Mouse (Mus musculus) neural tube, embryonic 11.5 days (tissue): ENCODE data around the gene Cryga. TPM values are rescaled to one million over a fixed set of nuclear protein-coding genes. Genes with fewer than 3 reads are reported as not detected.

ENCODE experiments used
- ATAC-seq: fragments of 200-750 bp; cut with Nextera tagmentation; 2 replicates; pipeline ENCODE4 v1.8.0; 2017; ENCODE audit warnings: moderate number of reproducible peaks, mild to moderate bottlenecking, moderate TSS enrichment, moderate library complexity; ENCODE audit not compliant: insufficient read depth, low FRiP score, low TSS enrichment
- DNase-seq: peaks from one replicate; pipeline ENCODE4 v3.0.0-alpha.2; 2015; ENCODE audit warnings: low spot score
- H3K27ac ChIP-seq: fragments of 300-500 bp; sonication (generic); 2 replicates; pipeline ENCODE4 v1.5.1; 2014; ENCODE audit warnings: low read depth, mild to moderate bottlenecking, low read length
- H3K27me3 ChIP-seq: fragments of 300-500 bp; sonication (generic); 2 replicates; pipeline ENCODE4 v1.6.1; 2014; ENCODE audit warnings: mild to moderate bottlenecking, low read length, mixed read lengths; ENCODE audit not compliant: control insufficient read depth, insufficient read depth
- H3K36me3 ChIP-seq: fragments of 300-500 bp; sonication (generic); 2 replicates; pipeline ENCODE4 v1.6.1; 2014; ENCODE audit warnings: mild to moderate bottlenecking, low read length, moderate library complexity, mixed read lengths; ENCODE audit not compliant: control insufficient read depth, insufficient read depth
- H3K4me1 ChIP-seq: fragments of 300-500 bp; sonication (generic); 2 replicates; pipeline ENCODE4 v1.6.1; 2014; ENCODE audit warnings: low read length, mixed read lengths; ENCODE audit not compliant: control insufficient read depth, insufficient read depth
- H3K4me2 ChIP-seq: fragments of 300-500 bp; sonication (generic); 2 replicates; pipeline ENCODE4 v1.6.1; 2014; ENCODE audit warnings: low read depth, mild to moderate bottlenecking, moderate library complexity
- H3K4me3 ChIP-seq: fragments of 300-500 bp; sonication (generic); 2 replicates; pipeline ENCODE4 v1.5.1; 2014; ENCODE audit warnings: low read depth, low read length
- H3K9ac ChIP-seq: fragments of 300-500 bp; sonication (generic); 2 replicates; pipeline ENCODE4 v1.6.1; 2014; ENCODE audit warnings: mild to moderate bottlenecking, low read length
- H3K9me3 ChIP-seq: fragments of 300-500 bp; sonication (generic); 2 replicates; pipeline ENCODE4 v1.6.1; 2016; ENCODE audit warnings: low read length; ENCODE audit not compliant: control insufficient read depth
- WGBS: fragments of 180-500 bp; shearing (Covaris S2); extraction: QIAGEN DNeasy Blood & Tissue Kit; methylation state at CpG from one replicate; pipeline ENCODE4 v1.1.7; 2014; 5-methylcytosine and 5-hydroxymethylcytosine counted together
- polyA plus RNA-seq: library from polyadenylated mRNA; unstranded; fragments of >200 nt; fragmentation: Nextera tagmentation; extraction: Ambion mirVana; gene quantifications from 2 replicates; pipeline ENCODE4 v1.2.1, GENCODE M21; 2014

Cryga gene
- polyA plus RNA-seq, 1 experiment from 2014 or later = not detected

- Histone ChIP-seq H3K9ac (no peak overlapping the region), H3K4me1 (no peaks in the 10 kb centered on the region), H3K36me3 (no peaks in the 10 kb centered on the region), H3K27ac (no peak overlapping the region), H3K27me3 (no peaks in the 10 kb centered on the region), H3K9me3 (no peaks in the 10 kb centered on the region), H3K4me3 (no peak overlapping the region), H3K4me2 (no peak overlapping the region)
- no peak for ATAC-seq
- DNase-seq = no peak
- 79% methylated on average over 3 of the region's 3 CpGs for WGBS
Measured at GRCm38 (mm10) chr1:65129634-65130180, 26.5 kb upstream of the Cryga start.

GRCm38 (mm10) chr1:65122574-65123372 is 19.6 kb upstream of the Cryga start, which contains the start of gene D630023F18Rik:
TSS of gene D630023F18Rik (minus strand) at chr1:65123214.
- no peaks in the 10 kb centered on the region for H3K9me3 ChIP-seq
- H3K4me3 ChIP-seq = no peak within 1 kb of the TSS
- peak within 1 kb of the TSS; percentile 32; the same call in 1 of the 2 replicates for H3K4me2 ChIP-seq
- no peak for ATAC-seq
- H3K4me1 ChIP-seq = no peaks in the 10 kb centered on the region
- no peak within 1 kb of the TSS for H3K27ac ChIP-seq
- no peaks in the 10 kb centered on the region for H3K27me3 ChIP-seq
- 30% methylated on average over 9 of the region's 9 CpGs for WGBS
- no peaks in the 10 kb centered on the region for H3K36me3 ChIP-seq
- DNase-seq = no peak
- no peak within 1 kb of the TSS for H3K9ac ChIP-seq

- no peak within 1 kb of the TSS for H3K4me3 ChIP-seq
- H3K36me3 ChIP-seq = no peaks in the 10 kb centered on the region
- H3K27ac ChIP-seq = no peak within 1 kb of the TSS
- WGBS = 85% methylated on average over 1 of the region's 1 CpGs
- H3K4me2 ChIP-seq = no peak within 1 kb of the TSS
- H3K27me3 ChIP-seq = no peaks in the 10 kb centered on the region
- DNase-seq (no peak), ATAC-seq (no peak)
- no peaks in the 10 kb centered on the region for H3K4me1 ChIP-seq
- no peaks in the 10 kb centered on the region for H3K9me3 ChIP-seq
- H3K9ac ChIP-seq = no peak within 1 kb of the TSS
Measured at GRCm38 (mm10) chr1:65119438-65119837, 16.3 kb upstream of the Cryga start, which contains the start of gene Gm28845. TSS of gene Gm28845 (minus strand) at chr1:65119558.

- Histone ChIP-seq H3K27ac (no peak overlapping the region), H3K27me3 (no peaks in the 10 kb centered on the region), H3K9me3 (no peaks in the 10 kb centered on the region), H3K36me3 (no peaks in the 10 kb centered on the region), H3K9ac (no peak overlapping the region), H3K4me1 (no peaks in the 10 kb centered on the region), H3K4me3 (no peak overlapping the region), H3K4me2 (no peak overlapping the region)
- ATAC-seq = no peak
- DNase-seq = no peak
- 82% methylated on average over 8 of the region's 8 CpGs for WGBS
Measured at GRCm38 (mm10) chr1:65118150-65118913, 15.2 kb upstream of the Cryga start.

- Histone ChIP-seq H3K4me1 (no peaks in the 10 kb centered on the region), H3K27ac (no peak overlapping the region), H3K36me3 (no peaks in the 10 kb centered on the region), H3K4me2 (no peak overlapping the region), H3K4me3 (no peak overlapping the region), H3K9me3 (no peaks in the 10 kb centered on the region), H3K27me3 (no peaks in the 10 kb centered on the region), H3K9ac (no peak overlapping the region)
- no peak for DNase-seq
- no peak for ATAC-seq
- 86% methylated on average over 5 of the region's 5 CpGs for WGBS
Measured at GRCm38 (mm10) chr1:65113536-65114172, 10.5 kb upstream of the Cryga start.

GRCm38 (mm10) chr1:65112807-65113196 is 9.6 kb upstream of the Cryga start:
- ATAC-seq = no peak
- Histone ChIP-seq H3K9ac (no peak overlapping the region), H3K4me2 (peak overlapping the region; percentile 15; the same call in 1 of the 2 replicates), H3K4me3 (no peak overlapping the region), H3K27me3 (no peaks in the 10 kb centered on the region), H3K4me1 (no peaks in the 10 kb centered on the region), H3K9me3 (no peaks in the 10 kb centered on the region), H3K27ac (no peak overlapping the region), H3K36me3 (no peaks in the 10 kb centered on the region)
- 63% methylated on average over 14 of the region's 14 CpGs for WGBS
- no peak for DNase-seq

GRCm38 (mm10) chr1:65112031-65112806 is 9.0 kb upstream of the Cryga start:
- no peak overlapping the region for H3K9ac ChIP-seq
- no peaks in the 10 kb centered on the region for H3K27me3 ChIP-seq
- peak overlapping the region; percentile 15; the same call in 1 of the 2 replicates for H3K4me2 ChIP-seq
- DNase-seq = peak; percentile 82
- 16% methylated on average over 8 of the region's 8 CpGs for WGBS
- H3K4me1 ChIP-seq = no peaks in the 10 kb centered on the region
- ATAC-seq = no peak
- H3K4me3 ChIP-seq = no peak overlapping the region
- H3K27ac ChIP-seq = no peak overlapping the region
- H3K36me3 ChIP-seq = no peaks in the 10 kb centered on the region
- no peaks in the 10 kb centered on the region for H3K9me3 ChIP-seq
